Mouse (Mus musculus) bone marrow macrophage, adult 2 months (primary cell): Measurements from ENCODE around the gene Phxr2.

ENCODE experiments used
- CTCF ChIP-seq: IDR thresholded peaks from 2 replicates; pipeline ENCODE4 v1.5.1; 2012; ENCODE audit warnings: low read depth, mild to moderate bottlenecking, low read length, moderate library complexity
- POLR2A ChIP-seq: IDR thresholded peaks from 2 replicates; pipeline ENCODE4 v1.6.1; 2012; ENCODE audit warnings: mild to moderate bottlenecking, low read depth, low read length, borderline replicate concordance

GRCm38 (mm10) chr10:99150016-99150415, 23.9 kb upstream of the Phxr2 start:
- no peak for TF ChIP-seq POLR2A
- TF ChIP-seq CTCF: no peak
